Mouse (Mus musculus) layer of hippocampus, adult 9-11 months (tissue): ENCODE measurements around the gene A730061H03Rik.

ENCODE experiments used
- DNase-seq: peaks from one replicate; pipeline ENCODE4 v3.0.0; 2022

The A730061H03Rik gene

DNA sequence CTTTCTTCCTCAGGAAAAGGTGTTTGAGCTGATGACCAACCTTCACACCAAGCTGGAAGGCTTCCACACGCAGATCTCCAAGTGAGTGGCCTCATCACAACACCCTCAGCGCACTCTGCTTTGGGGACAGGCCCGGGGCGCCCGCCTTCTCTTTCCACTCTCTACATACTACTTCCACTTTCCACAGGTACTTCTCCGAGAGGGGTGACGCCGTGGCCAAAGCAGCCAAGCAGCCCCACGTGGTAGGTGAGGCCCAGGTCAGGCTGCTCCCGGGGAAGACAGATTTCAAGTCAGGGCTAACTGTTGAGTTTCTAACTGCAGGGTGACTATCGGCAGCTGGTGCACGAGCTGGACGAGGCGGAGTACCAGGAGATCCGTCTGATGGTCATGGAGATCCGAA lies 20.5 kb upstream of the A730061H03Rik start:
- no peak for DNase-seq

GRCm38 (mm10) chr14:55579511-55580496 lies 19.6 kb upstream of the A730061H03Rik start:
- no peak for DNase-seq

GRCm38 (mm10) chr14:55578668-55579269 lies 18.6 kb upstream of the A730061H03Rik start:
- no peak for DNase-seq

- peak; percentile 84 for DNase-seq
Measured at GRCm38 (mm10) chr14:55577871-55578667, 17.9 kb upstream of the A730061H03Rik start, which contains the start of gene Psme1. Gene Psme1, plus strand, starts transcription at chr14:55578123.

GRCm38 (mm10) chr14:55576376-55576775 lies 16.2 kb upstream of the A730061H03Rik start:
- DNase-seq = peak; percentile 68

GRCm38 (mm10) chr14:55575711-55576110 lies 15.5 kb upstream of the A730061H03Rik start:
- no peak for DNase-seq

- DNase-seq = no peak
Measured at GRCm38 (mm10) chr14:55575302-55575701, 15.1 kb upstream of the A730061H03Rik start, which contains the start of gene Fitm1. Gene Fitm1, plus strand, starts transcription at chr14:55575617.

DNA sequence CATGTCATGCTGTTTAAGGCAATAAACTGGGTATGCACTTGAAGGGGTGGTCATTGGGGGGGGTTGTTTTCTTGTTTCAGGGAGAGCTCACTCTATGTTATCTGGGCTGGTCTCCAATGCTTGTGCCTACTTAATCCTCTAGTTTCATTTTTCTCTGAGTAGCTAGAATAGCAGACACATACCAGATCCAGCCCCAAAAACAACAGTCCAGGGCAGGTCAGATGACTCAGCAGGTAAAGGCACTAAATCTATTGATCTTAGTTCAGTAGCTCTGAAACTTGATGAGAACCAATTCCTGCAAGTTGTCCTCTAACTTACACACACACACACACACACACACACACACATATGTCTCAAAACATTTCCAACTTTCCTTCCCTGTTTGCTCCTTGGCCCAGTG lies 11.6 kb upstream of the A730061H03Rik start:
- no peak for DNase-seq

GRCm38 (mm10) chr14:55570588-55570987 lies 10.4 kb upstream of the A730061H03Rik start:
- no peak for DNase-seq

DNA sequence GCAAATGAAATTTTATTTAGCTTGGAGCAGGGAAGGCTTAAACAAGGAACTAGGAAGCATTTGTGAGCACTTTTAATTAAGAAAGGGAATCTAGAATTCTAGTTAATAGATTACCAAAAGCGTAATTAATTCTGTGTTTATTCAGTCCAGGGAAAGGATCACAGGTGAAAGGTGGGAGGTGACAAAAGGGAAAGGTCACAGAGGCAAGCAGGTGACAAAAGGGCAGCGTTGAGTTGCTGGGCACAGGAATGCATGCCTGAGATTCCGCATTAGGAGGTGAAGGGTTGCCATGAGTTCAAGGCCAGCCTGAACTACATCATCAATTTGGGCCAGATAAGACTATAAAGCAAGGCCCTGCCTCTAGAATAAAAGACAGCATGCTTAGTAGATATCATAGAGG lies 7.3 kb upstream of the A730061H03Rik start:
- DNase-seq = no peak

DNA sequence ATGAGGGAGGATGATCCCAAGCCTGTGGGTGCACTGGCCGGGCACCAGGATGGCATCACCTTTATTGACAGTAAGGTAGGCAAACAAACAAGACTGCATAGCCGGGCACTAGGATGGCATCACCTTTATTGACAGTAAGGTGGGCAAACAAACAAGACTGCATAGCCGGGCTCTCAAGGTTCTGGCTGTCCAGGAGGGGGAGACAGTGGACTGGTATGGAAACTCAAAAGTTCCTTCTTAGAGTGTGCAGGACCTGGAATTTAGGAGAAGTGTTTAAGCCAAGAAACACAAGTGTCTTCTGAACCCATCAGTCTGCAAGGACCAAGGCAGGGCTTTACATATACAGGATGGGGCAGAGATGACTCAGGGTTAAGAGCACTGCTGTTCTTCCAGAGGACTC lies 5.5 kb upstream of the A730061H03Rik start:
- no peak for DNase-seq

DNA sequence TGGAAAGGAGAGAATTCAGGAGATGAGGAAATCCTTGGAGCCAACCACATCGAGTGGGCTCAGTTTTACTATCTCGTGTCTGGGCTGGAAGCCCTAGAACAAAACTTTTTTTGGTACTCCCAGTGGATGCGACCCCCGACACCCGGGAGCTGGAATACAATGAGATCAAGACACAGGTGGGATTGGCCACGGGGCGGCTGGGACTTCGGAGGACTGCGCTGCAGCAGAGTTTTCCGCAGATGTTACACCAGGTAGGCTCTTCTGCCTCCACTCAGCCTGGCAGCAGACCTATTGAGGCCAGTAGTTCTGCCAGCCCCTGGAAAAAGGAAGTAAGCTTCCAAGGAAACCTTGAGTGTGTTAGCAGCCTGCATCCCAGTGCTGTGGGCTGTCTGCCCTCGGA lies 3.0 kb upstream of the A730061H03Rik start:
- DNase-seq = no peak

DNA sequence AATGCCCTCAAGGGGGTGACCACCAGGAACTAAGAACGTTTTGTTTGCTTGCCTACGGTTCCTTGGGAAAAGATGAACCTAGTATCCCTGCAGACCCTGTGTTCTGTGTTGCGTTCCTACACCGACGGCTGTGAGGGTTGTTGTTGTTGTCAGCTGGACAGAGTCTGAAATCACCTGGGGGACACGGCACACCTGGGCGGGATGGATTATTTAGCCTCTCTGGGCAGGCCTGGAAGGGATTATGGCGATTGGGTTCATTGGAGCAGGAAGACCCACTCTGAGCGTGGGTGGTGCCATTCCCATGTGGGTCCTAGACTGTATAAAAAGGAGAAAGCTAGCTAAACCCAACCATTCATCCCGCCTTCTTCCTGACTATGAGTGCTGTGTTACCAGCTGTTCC lies 1.7 kb upstream of the A730061H03Rik start:
- no peak for DNase-seq

DNA sequence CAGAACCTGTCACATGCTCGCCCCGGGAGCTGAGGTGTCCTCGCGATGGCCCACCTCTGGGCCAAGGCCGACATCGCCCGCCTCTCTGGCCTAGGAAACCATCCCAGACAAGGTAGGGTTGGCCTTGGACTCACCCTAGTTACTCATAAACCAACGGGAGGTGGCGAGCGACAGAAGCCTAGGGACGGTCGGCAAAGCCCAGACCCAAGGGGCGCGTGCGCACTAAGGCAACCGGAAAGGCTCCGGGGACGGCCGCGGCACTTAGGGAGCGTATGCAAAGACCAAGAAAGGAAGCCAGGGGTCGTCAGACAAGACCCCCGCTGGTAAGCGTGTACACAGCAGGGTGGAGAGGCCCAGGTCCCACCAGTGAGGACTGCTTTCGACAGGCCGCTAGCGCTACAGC lies 406 bp downstream of the A730061H03Rik start, which contains the start of gene Dcaf11:
Gene Dcaf11, plus strand, starts transcription at position 208 of the 403 bp plus-strand sequence.
- peak; percentile 89 for DNase-seq

- no peak for DNase-seq
Measured at GRCm38 (mm10) chr14:55558740-55559448, 1.3 kb downstream of the A730061H03Rik start.

GRCm38 (mm10) chr14:55557587-55557986 lies 2.6 kb downstream of the A730061H03Rik start:
- DNase-seq = no peak

- DNase-seq = peak; percentile 76
Measured at GRCm38 (mm10) chr14:55557003-55557402, 3.2 kb downstream of the A730061H03Rik start.

DNA sequence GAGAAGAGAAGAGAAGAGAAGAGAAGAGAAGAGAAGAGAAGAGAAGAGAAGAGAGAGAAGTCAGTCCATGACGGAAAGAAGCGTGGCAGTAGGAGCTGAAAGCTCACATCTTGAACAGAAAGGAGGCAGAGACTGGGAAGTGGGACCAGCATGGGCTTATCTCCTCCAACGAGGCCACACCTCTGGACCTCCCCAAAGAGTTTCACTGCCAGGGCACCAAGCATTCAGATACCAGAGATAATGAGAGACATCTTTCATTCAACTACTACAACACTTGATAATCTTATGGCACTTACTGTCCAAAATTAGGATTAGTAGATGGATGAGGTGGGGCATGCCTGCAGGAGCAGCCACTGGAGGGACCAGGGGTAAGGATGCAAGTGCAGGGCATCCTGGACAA lies 4.4 kb downstream of the A730061H03Rik start:
- no peak for DNase-seq

GRCm38 (mm10) chr14:55554635-55555034 lies 5.6 kb downstream of the A730061H03Rik start:
- no peak for DNase-seq

GRCm38 (mm10) chr14:55551794-55552193 lies 8.4 kb downstream of the A730061H03Rik start:
- DNase-seq = no peak

DNA sequence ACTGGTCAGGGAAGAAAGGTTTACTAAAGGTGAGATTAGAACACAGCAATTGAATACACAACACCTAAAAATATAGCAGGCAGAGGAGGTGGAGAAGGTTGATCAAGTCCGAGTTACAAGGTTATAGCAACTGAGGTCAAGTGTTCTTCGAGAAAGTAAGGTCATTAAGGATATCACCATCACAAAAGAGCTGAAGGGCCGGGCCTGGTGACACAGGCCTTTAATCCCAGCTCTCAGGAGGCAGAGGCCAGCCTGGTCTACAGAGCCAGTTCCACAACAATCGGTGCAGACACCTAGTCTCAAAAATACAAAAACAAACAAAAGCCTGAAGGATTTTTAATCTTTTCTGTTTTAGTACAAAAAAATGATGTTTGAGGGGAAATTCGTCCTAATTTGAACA lies 8.9 kb downstream of the A730061H03Rik start:
- no peak for DNase-seq

GRCm38 (mm10) chr14:55550191-55550590 lies 10.0 kb downstream of the A730061H03Rik start:
- DNase-seq = no peak
